Mouse (Mus musculus): ENCODE results near the gene Baiap3.

GRCm38 (mm10) chr17:25285033-25285432 lies 28.9 kb upstream of the Baiap3 start:
- TF ChIP-seq POLR2A (IDR thresholded peaks at IDR 0.05; ENCODE audit: insufficient read depth, low read depth, low read length) = no peak
- peak; percentile 36; the same call in 1 of the 2 replicates for TF ChIP-seq CTCF (IDR thresholded peaks at IDR 0.05; ENCODE audit: insufficient read depth, low read depth, low read length)
